Mouse (Mus musculus) thymus, postnatal 10 days (tissue): ENCODE measurements around the gene Fmo2.

Experiments
- DNase-seq, 2 experiments: peaks; one replicate each; pipeline ENCODE4 v3.0.0; 2021; ENCODE audit warnings: low spot score in 2 of 2

The Fmo2 gene

GRCm38 (mm10) chr1:162897838-162898811 lies at the start of gene Fmo2:
Fmo2 (minus strand) TSS chr1:162898726.
- DNase-seq: no peak

DNA sequence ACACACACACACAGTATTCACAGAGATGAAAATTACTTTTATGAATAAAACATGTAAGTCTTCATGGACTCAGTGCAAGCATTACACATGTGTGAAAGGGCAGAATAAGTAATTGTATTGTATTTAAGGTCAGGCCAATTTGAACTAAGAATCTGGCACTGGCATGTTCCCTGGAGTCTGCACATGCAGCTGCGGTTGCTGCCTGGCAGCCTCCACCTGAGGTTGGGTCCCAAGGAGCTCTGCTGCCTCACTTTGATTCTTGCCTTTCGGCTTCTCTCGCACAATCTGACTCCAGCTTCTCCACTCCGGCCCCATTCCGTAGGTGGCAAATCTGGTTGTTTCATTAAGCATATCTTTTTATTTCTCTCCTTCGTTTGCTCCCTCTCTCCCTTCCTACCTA lies 49.4 kb upstream of the Fmo2 start:
- no peak for DNase-seq

GRCm38 (mm10) chr1:162946837-162947558 lies 48.5 kb upstream of the Fmo2 start:
- DNase-seq: no peak

DNA sequence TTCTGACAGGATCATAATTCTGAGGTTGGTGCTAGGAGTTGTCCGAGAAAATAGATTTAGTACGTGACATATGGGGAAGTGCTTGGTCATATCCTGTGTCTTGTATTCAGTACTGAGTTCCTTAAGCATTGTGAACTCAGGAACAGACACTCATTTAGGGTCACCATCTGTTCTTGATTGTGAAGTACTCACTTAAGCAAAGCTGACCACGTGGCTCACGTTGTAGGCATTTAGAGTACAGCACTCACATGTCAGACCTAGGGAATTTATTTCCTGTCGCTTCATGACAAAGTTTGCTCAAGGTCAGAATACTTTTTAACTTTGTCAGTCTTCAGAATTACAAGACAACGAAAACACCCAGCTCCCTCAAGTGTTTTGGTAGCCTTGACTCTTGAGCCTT lies 45.2 kb upstream of the Fmo2 start:
- no peak for DNase-seq

DNA sequence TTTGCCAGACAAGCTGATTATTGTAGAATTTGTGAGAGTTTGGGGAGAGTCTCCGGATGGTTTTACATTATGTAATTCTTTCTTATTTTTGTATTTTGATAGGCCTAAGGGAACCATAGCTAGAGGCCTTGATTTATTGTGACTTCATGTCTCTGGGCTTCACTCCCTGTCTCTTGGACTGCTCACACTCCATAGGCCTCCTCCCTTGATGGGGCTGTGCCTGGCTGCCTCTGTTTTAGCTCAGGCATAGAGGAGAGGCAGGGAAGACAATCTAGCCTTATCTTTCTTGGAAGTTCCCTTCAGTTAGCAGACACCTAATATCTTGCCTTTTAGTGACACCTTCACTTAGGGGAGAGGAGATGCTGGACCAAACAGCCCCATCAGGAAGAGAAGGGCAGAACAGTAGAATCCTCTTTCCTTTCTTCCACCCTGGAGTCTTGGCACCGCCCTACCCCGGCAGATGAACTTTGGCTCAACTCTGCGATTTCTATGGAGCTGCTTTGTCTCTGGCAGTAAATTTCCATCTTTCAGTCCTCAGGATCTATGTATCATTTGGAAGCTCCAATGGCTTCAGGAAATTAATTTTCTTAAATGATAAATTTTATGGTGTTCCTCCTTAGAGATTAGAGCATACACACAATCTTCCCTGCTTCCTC lies 40.3 kb upstream of the Fmo2 start:
- no peak for DNase-seq

DNA sequence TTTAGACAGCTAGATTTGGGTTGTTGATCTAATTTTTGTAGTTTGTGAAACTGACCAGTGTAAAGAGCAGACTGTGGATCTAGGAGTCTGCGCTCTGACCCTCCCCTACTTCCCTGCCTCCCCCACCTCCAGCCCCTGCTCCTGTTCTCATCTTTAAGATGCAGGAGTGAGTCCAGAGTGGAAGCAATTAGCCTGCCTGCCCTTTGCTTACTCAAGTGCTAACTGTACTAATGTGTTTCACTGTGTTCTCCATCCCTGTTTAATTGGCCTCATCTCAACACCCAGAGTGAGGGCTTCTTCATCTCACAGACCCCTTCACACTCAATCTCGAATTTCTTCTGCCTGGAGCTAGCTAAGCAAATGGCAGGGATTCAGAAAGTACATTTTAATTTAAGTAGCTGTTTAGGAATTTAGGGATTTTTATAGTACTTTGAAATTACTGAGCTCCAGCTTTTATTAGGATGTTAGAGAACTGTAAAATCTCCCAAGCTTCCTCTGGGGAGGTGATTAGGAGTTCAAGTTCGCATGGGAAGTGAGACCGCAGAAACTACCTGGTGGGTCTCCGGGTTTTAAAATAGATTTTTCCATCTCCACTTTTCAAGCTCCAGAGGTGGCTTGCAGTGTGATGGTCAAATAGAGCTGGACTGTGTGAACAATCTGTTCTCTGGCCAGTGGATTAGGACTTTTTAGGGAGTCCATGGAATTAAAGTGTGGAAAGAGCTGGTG lies 39.6 kb upstream of the Fmo2 start:
- no peak for DNase-seq

- no peak for DNase-seq
Measured at GRCm38 (mm10) chr1:162937415-162937814, 38.9 kb upstream of the Fmo2 start, which contains the start of gene Fmo6. Fmo6 (minus strand) TSS chr1:162937515.

- DNase-seq: no peak
Measured at GRCm38 (mm10) chr1:162934374-162935012, 36.0 kb upstream of the Fmo2 start.

DNA sequence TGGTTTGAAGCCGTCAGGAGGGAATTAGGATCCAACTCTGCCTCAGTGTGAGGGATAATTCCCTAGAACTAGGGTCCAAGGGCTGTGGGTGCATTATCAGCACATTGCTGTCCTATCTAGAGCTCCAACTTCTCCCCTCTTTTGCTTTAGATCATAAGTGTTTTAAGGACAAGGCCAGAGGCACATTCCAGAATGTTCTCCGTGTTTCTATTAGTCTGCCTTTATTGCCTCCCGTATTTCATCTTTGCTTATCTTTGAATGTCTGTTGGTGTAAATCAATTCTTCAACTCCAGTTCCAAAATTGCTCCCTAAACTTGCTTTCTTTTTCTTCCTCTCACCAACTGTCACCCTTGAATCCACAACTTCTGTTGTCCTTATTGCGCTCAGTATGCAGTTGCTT lies 33.9 kb upstream of the Fmo2 start:
- DNase-seq: no peak

- no peak for DNase-seq
Measured at GRCm38 (mm10) chr1:162931880-162932279, 33.4 kb upstream of the Fmo2 start.

DNA sequence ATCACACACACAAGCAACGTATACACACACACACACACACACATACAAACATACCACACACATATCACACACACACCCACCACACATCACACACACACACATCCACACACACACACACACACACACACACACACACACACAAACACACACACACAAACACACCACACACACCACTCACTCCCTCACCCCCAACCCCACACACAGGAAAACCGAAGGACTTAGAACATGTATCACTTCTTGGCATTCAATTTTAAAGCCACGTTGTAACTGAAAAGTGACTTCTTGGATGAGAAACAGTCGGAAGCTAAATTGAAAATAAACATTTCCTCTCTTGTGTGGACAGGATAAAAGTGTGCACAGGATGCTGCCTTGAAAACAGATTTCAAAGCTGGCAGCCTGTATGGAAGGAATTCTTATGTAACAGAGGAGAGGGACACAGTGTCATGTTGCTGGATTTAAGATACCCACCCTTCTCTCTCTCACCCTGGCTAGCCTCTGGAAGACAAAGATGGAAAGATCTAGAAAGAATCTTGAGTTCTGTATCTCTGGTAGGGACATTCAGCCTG lies 32.9 kb upstream of the Fmo2 start:
- no peak for DNase-seq

DNA sequence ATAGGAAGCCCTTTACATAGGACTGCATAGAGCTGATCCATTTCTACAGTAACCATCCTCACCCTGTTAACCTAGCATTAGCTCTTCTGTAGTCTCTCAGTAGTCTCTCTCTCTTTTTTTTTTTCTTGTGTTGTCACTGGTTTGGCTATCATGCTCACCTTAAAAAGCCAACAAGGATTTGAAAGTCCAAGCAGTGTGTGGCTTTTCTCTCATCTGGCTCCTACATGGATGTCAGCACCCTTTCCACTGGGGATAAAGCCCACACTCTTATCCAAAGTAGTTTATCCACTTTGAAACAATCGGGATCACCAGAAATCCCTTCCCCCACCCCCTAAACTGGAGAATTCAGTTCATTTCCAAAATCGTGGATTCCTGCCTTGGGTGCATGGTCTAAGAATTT lies 32.1 kb upstream of the Fmo2 start:
- DNase-seq: no peak

- DNase-seq: no peak
Measured at GRCm38 (mm10) chr1:162929146-162929545, 30.6 kb upstream of the Fmo2 start.

- DNase-seq: no peak
Measured at GRCm38 (mm10) chr1:162925121-162925520, 26.6 kb upstream of the Fmo2 start.

DNA sequence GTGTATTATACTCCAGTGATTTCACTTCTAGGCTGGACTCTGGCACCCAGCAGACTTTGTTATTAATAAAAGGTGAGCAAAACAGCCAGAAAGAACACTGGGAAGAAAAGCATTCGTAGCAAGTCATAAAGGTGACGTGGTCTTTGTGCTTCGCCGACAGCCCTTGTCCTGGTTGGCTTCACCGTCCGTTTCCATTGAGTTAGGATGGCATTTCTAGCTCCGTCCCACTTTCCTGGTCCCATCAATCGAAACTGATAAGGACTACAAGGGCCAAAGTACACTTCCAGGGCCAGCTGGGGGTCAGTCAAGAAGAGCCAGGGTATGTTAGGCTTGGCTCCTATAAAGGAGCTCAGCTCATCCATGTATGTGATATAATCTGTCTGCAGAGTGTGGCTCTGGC lies 18.1 kb upstream of the Fmo2 start:
- no peak for DNase-seq

DNA sequence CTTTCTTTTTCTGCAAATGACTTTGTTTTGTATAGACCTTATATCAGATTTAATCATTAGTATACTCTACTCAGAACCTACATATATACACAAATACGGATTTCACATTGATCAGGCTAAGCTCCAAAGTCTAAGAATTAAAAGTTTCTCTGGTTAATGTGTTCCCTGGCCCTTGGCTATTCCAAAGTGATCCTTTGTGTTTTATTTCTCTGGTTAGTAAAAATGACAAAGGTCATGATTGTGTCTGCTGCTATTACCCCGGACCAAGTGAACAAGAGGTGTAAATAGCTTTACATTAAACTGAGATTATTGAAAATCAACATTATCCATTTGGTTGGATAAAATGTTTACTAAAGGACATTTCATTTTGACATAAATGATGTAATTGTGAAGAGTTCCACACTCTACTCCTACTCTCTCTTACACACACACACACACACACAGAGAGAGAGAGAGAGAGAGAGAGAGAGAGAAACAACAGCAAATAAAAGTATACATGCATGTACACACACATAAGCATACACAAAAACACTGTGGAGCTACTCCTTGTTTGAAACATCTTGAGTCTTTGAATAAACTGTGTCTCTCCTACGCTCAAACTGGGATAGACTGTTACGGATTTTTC lies 16.5 kb upstream of the Fmo2 start:
- no peak for DNase-seq

GRCm38 (mm10) chr1:162912085-162912484 lies 13.6 kb upstream of the Fmo2 start:
- DNase-seq: no peak

DNA sequence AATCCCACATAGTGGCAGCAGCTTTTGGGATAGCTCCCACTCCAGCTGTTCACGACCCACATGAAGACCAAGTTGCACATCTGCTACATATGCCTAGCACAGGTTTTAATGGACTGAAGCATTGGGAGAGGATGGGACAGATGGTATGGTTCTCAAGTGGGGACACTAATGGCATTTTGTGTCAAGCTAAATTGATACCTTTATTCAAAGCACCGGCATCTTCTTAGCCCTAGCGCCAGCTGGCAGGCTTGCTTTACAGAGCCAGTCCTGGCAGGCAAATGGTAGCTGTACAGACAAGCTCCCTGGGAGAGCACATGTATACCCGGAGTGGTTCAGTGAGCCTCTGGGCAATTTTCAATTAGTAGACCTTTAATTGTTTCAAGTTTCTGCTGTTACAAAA lies 3.4 kb upstream of the Fmo2 start:
- no peak for DNase-seq

GRCm38 (mm10) chr1:162895900-162896299 lies 2.6 kb downstream of the Fmo2 start:
- DNase-seq: peak in 1 of 2 experiments; percentile 58

- DNase-seq: no peak
Measured at GRCm38 (mm10) chr1:162893014-162893413, 5.5 kb downstream of the Fmo2 start.
